Mouse (Mus musculus) layer of hippocampus, postnatal 14 days (tissue): ENCODE measurements at regions not wholly inside any gene's neighbourhood (a gene's known extent, or its start where the extent isn't known, plus 50 kb on each side); places are given as distances from the start of the nearest gene placed in this dataset.
"Not testable (repeated sequence)": the region's sequence is repeated elsewhere in the genome, so short reads cannot be mapped to it uniquely, and the experiment has no call there.

Source experiments
- DNase-seq, 2 experiments: peaks; one replicate each; pipeline ENCODE4 v3.0.0; 2021 to 2022; ENCODE audit warnings: low spot score in 2 of 2, mixed read lengths in 1 of 2

- DNase-seq: no peak
These were observed 90.0 kb upstream of the Zcchc2 start for GRCm38 (mm10) chr1:105900158-105900557.

GRCm38 (mm10) chr1:105900920-105901319, 89.3 kb upstream of the Zcchc2 start:
- DNase-seq: no peak

GRCm38 (mm10) chr1:105903286-105904115, 86.7 kb upstream of the Zcchc2 start:
- no peak for DNase-seq

- no peak for DNase-seq
These were observed 85.5 kb upstream of the Zcchc2 start for GRCm38 (mm10) chr1:105904737-105905136.

GRCm38 (mm10) chr1:105905785-105906426, 84.3 kb upstream of the Zcchc2 start:
- DNase-seq: no peak

- peak in 1 of 2 experiments; percentile 30 for DNase-seq
These were observed 83.8 kb upstream of the Zcchc2 start for GRCm38 (mm10) chr1:105906427-105906798.

- DNase-seq: peak; percentile 22 to 31
These were observed 82.0 kb upstream of the Zcchc2 start for GRCm38 (mm10) chr1:105908029-105908876.

GRCm38 (mm10) chr1:105909121-105909520, 81.1 kb upstream of the Zcchc2 start:
- no peak for DNase-seq

GRCm38 (mm10) chr1:105911714-105912113, 78.5 kb upstream of the Zcchc2 start:
- no peak for DNase-seq

- no peak for DNase-seq
These were observed 68.4 kb upstream of the Zcchc2 start for GRCm38 (mm10) chr1:105921842-105922241.

- DNase-seq: no peak
These were observed 67.6 kb upstream of the Zcchc2 start for GRCm38 (mm10) chr1:105922586-105922985.

GRCm38 (mm10) chr1:105923001-105923400, 67.2 kb upstream of the Zcchc2 start:
- DNase-seq: no peak

- DNase-seq: no peak
These were observed 64.4 kb upstream of the Zcchc2 start for GRCm38 (mm10) chr1:105925617-105926370.

- DNase-seq: no peak
These were observed 63.3 kb upstream of the Zcchc2 start for GRCm38 (mm10) chr1:105926871-105927270.

- no peak for DNase-seq
These were observed 59.4 kb upstream of the Zcchc2 start for GRCm38 (mm10) chr1:105930841-105931240.

GRCm38 (mm10) chr1:105934171-105934570, 56.0 kb upstream of the Zcchc2 start:
- DNase-seq: not testable (repeated sequence)
